Mouse (Mus musculus) spleen, adult 12 weeks (tissue): ENCODE results near the gene Add3.
"Not testable (repeated sequence)": the region's sequence is repeated elsewhere in the genome, so short reads cannot be mapped to it uniquely, and the experiment has no call there.

Experiments
- DNase-seq: peaks from one replicate; pipeline ENCODE4 v3.0.0; 2022; ENCODE audit warnings: low spot score

Add3 gene

DNA sequence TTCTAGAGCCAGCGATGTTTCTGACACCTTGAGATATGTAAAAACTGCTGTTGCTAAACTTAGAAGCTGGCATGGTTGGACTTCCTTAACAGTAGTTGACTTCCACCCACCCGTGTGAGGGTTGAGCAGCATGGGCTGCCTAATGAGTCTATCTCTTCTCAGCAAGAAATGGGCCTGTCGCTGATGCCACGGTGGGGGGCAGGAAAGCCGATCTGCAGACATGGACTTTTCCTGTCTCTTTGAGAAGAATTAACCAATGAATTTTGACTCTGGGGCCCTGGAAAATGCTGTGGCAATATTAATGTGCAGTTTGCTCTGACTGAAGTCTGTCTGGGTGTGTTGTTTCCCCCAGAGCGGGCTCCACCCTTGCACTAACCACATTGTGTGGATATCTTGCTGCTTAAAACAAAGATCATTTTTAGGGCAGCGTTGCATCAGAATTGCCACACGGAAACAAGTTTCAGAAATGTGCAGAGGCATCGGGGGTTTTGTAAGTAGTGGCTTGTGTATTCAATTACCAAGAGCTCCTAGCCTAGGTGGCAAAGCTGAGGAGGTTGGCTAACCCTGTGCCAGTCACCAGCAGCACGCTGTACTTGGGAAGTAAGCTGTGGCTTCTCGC is 53.8 kb downstream of the Add3 start:
- DNase-seq: peak; percentile 51

DNA sequence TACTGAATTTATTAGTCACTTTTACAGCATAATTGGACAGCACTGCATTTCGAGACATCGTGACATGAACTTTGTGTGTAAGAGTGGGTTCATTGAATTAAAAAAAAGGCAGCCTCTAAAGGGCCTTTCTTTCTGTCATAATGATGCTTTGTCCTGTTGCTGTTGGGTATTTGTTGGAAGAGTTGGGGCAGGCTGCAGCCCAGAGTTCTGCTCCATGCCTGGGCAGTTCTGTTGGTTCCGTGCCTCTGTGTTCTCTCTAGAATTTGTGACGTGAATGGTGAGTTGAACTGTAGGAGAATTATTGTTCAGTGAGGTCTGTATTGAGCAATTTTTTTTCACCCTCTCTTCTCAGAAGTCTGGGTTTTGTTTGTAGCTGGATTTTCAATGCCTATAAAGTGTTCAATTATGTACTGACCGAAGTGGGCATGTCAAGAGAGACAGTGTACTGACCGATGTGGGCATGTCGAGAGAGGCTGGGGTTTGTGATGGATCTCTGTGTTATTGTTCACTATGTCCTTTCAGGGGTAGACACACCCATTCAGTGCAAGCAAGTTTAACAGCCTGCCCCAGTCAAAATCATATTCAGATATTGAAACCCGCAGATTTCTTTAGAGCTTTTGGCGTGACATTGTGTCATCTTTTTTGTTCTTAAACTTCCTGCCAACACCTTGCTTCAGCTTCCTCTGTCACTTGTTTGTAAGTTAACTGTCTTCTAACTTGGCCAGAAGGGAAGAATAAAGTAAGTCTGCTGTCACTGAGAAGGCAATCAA is 54.7 kb downstream of the Add3 start:
- DNase-seq: no peak

DNA sequence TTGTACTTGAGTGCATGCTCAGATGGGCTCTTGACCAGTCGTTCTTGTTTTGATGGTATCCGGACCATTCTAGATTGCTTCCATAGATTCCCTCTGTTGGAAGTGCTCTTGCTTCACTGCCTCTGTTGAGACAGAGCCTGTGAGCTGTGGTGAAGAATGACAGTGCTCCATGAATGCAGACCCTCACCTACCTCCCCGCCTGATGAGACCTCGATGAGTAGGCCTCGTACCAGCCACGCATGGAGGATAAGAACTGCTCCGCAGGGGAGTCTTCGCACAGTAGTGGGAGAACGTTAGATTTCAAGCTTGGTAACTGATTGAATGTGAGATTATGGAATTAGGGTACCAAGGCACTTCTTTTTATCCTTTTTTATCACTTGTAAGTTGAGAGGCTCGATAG is 56.7 kb downstream of the Add3 start:
- DNase-seq: no peak

- DNase-seq: no peak
These were observed 57.5 kb downstream of the Add3 start for GRCm38 (mm10) chr19:53197766-53198165.

DNA sequence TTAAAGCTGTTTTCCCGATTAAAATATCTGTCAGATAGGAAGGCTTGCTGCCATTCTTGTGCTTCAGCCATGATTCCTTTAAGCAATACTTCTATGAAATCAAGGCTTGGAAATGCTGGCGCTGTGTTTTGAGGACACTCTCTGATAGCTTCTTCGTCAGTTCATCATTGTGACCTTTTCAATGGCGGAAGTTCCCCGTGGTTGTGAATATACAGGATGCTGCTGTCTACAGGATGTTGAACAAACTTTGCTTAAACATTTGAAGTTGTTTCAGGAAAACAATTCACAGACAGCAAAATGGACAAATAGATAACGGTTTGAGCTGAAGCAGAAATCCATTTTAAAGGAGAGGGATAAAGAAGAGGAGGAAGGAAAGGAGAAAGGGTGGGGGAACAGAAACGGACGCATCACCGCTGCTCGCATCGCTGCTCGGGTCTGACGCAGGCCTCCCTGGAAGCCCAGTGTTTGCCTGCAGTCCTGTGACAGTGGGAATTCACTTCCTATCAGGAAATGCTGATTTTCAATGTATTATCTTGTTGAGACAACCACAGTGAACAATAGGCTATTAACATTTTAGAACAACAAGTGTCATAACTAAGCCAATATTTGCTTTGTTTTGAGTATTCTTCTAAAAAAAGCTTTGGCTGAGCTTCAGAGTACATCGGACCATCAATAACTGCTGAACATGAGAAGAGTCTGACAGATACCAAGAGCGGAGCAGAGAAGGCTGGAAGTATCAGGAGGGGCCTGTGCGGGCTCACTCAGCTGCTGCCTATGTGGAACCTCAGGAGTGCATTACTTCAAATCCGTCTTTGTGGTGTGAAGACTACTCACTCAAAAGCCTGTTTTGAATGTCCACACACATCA is 58.7 kb downstream of the Add3 start:
- DNase-seq: no peak

DNA sequence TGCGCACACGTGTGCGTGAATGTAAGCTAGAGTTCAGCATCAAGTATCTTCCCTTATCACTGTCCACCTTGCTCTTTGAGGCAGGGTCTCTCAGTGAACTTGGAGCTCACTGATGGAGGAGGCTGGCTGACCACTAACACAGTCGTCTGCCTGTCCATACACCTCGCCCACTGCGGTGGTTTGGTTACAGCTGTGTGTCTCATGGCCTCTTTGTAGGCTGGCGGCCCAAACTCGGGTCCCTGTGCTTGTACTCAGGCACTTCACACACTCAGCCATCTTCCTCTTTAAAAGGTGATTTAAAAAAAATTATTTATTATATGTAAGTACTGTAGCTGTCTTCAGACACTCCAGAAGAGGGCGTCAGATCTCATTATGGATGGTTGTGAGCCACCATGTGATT is 59.5 kb downstream of the Add3 start:
- no peak for DNase-seq

- DNase-seq: no peak
These were observed 61.9 kb downstream of the Add3 start for GRCm38 (mm10) chr19:53202116-53202515.

GRCm38 (mm10) chr19:53206986-53207385 is 66.7 kb downstream of the Add3 start:
- no peak for DNase-seq

- no peak for DNase-seq
These were observed 68.6 kb downstream of the Add3 start for GRCm38 (mm10) chr19:53208830-53209229.

DNA sequence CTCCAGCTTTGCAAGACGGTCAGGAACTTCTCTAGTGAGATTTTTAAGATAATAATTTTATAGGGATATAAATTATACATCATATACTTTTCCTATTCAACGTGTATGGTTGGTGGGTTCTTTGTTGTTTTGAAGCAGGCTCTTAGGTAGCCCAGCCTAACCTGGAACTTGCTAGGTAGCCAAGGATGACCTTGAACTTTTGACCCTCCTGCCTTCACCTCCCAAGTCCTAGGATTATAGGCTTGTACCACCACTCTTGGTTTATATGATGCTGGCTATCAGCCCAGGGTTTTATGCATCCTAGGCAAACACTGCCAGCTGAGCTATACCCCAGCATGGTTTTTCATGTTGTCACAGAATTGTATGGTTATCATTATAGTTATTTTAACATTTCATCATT is 70.0 kb downstream of the Add3 start:
- DNase-seq: no peak

GRCm38 (mm10) chr19:53215352-53215751 is 75.1 kb downstream of the Add3 start:
- DNase-seq: no peak

GRCm38 (mm10) chr19:53216761-53217538 is 76.7 kb downstream of the Add3 start:
- no peak for DNase-seq

DNA sequence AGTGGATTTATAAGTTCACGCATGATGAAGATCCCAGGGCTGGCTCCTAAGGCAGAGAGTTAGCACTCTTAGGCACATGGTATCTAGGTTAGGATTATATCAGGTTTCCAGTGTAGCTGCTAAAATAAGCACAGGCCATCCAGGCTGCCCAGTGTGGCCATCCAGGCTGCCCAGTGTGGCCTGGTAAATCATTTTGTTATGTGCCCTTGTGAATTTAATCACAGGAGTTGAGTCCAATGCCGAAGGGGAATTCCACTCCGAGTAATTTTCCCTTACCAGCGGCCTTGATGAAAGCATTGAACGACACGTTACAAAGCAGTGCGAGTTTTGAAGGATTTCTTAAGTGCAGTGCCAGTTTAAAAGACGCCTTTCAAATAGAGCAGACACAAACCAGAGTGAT is 77.6 kb downstream of the Add3 start:
- no peak for DNase-seq

DNA sequence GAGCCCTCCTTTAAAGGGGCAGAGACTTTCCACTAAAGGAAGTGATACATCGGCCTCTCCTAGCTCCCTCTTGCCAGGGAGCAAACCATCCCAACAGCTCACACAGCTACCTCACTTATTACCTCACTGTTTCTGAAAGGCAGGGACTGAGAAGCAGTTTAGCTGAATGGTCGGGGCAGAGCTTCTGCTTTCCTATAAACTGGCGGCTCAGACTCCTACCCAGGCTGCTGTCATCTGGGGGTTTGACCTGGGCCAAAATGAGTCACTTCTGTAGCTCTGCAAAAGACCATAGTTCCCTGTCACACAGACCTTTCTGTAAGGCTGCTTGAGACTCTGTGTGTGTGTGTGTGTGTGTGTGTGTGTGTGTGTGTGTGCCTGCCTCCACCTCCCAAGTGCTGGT is 79.1 kb downstream of the Add3 start:
- DNase-seq: no peak

DNA sequence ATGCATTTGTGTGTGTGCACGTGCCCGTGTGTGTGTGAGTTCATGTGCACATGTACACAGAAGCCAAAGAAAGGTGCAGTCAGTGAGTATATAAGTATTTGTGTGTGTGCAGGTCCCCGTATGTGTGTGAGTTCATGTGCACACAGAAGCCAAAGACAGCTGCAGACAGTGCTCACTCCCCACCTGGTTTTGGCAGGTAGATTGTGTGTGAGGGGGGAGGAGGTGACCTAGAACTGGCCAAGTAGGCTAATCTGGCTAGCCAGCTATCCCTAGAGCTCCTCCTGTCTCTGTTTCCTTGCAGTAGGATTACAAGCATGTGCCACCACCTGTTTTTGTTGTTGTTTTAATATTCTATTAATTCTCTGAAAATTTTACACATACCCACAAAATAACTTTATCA is 80.9 kb downstream of the Add3 start:
- DNase-seq: no peak

- DNase-seq: not testable (repeated sequence)
These were observed 85.2 kb downstream of the Add3 start for GRCm38 (mm10) chr19:53225249-53226070.

DNA sequence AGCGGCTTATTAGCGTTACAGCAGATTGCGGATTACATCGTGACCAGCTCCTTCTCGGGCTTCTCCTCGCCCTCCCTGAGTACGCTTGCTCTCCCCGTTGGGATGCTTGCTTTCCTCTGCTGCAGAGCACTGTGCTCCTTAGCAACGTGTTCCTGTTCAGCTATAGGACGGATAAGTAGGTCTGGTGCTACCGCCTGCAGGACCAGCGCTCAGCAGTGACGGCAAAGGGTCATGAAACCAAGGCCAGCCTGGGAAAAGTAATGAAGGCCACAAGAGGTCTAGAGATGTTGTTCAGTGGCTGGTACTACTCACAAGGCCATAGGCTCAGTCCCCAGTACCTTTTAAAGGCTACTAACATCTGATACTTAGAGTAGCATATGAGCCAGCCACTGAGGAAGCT is 86.4 kb downstream of the Add3 start:
- DNase-seq: no peak

DNA sequence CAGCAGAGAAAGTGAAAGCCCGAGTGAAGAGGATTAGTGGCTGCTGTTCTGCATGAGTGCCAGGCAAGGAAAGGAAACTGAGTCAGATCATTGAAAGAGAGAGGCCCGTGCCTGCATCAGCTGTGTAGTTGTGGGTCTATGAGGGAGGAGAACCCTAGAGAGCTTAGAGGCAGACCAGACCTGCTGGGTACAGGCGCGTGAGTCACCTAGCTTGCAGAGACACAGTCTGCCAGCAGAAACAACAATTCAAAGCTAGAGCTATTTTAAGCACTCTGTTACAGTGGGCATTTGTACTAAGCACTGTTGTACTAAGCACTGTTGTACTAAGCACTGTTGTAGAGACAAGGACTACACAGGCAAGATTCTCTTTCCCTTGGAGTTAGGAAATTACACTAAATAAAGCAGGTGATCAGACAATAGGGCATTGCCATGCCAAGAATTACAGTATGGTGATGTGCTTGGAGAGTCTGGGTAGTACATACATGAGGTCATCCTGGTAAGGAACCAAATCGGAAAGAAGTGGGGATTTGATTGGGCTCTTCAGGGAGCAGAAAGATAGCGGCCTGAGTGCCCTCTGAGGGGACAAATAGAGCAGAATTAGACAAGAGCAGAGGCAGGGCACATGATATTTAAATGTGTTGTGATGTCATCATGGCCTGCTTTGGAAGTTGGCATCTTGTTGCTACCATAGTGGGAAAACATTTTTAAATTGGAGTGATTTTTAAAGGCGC is 88.0 kb downstream of the Add3 start:
- no peak for DNase-seq

DNA sequence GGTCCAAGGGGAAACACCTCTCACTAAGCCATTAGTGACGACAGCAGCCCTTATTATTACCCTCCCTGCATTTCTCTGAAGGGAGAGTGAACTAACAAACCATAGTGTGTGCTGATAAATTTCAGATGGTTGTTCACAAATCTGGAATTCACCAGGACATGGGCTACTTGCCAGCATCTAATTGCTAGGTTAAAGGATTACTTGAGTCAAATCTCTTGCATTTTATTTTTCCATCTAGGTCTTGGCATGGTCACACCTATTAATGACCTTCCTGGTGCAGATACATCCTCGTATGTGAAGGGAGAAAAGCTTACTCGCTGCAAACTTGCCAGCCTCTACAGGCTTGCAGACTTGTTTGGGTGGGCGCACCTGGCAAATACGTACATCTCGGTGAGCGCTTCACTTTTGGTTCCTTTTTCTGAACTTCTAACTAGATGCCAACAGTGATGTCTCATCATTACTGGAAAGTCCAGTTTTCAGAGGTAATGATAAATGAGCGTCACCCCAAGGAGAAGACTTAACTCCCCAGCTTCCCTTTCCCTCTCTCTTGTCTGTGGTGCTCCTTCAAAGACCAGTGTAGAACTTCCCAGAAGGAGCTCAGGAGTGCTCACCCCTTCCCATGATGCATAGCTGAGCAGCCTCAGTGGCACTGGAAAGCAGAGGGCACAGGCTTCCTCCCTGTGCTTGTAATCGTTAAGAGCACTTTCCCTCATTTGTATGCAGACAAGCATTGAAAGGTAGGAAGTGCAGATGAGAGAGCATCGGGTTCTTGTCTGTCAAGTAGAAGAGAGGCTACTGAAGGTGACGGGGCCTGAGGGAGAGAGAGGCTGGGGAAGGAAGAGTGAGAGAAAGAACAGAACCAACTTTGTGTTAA is 90.9 kb downstream of the Add3 start:
- DNase-seq: no peak

GRCm38 (mm10) chr19:53233586-53233985 is 93.3 kb downstream of the Add3 start:
- no peak for DNase-seq
